Mouse (Mus musculus) embryo, embryonic 9.5 days (tissue): ENCODE measurements at regions not wholly inside any gene's neighbourhood (a gene's known extent, or its start where the extent isn't known, plus 50 kb on each side); places are given as distances from the start of the nearest gene placed in this dataset.
A peak's percentile ranks its signal among the peaks of the same experiment; 100 is the strongest.
"Not testable (repeated sequence)": the region's sequence is repeated elsewhere in the genome, so short reads cannot be mapped to it uniquely, and the experiment has no call there.

Source experiments
- DNase-seq: peaks from one replicate; pipeline ENCODE4 v3.0.0-alpha.2; 2017; ENCODE audit errors: extremely low spot score

DNA sequence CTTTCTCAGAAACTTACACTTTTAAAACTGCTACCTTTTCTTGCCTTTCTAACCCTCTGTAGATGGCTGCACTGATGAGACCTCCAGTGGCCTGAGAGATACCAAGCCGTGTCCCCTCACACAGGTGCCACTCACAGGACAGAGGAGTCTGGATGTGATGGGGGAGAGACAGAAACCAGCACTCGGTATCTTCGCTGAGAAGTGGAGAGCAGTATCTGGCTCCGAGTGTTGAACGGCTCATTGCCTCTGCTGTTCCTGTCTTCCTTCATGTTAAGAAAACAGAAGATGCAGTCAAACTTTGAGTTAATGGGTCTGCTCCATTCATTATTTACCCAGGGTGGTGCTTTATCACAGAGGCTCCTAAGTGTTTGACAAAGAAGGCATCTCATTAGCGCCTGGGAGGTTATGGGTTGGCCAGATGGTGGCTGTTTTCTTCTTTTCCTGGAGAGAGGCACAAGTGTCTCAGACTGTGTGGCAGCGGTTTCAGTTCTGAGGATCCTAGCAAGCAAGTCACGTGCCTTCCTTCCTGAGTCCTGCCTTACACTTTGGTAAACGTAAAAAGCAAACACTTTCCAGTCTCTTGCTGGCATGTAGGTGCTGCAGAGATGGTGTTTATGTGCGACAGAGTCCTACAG lies 248.6 kb downstream of the Sec16b start:
- DNase-seq, result peak; percentile 16

DNA sequence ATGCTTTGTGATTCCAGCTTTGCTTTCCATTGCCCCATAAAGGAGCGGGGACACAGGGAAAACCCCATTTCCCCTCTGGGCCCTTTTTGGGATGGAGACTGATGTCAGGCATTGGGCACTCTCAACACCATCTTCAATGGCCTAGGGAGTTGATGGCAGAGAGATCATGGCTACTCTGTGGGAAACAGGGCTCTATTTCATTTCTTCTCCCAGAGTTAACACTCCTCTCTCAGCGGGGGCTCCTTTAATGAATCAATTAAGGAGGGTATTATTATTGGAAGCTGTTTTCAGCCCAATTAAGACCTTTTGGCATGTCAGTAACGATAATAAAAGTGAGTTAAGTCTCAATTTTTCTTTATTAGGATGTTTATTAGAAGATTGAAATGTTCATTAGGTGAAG lies 250.4 kb downstream of the Sec16b start:
- DNase-seq, result no peak

DNA sequence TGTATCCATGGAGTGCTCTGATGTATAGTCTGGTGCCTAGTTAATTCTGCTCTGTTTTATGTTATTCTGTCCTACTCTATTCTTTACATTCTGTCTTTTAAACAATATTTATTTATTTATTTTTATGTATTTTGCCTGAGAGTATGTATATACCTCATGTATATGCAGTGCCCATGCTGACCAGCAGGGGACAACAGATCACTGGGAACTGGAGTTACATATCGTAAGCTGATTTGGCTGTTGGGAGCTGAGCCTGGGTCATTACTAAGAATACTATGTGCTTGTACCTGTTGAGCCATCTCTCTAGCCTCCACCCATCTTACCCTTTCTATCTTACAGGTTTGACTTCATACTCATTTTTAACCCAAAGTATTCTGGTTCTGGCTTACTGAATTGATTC lies 251.8 kb downstream of the Sec16b start:
- DNase-seq, result no peak

DNA sequence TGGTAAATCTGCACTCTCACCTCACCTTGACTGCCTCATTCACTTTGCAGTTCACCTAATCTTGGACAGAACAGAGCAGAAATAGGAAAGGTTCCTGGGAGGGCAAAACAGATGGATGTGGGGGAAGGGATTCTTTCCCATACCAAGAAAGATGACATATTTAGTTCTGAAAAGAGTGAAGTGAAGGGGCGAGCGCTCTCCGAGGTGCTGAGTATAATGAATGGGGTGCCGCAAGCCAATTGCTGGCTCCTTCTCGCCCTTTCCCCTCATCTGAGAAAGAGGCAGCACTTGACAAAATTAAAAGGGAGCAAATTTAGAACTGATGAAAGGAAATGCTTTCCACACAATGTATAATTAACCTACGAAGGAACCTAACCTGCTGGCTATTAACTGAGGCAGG lies 261.7 kb downstream of the Sec16b start:
- DNase-seq, result no peak

DNA sequence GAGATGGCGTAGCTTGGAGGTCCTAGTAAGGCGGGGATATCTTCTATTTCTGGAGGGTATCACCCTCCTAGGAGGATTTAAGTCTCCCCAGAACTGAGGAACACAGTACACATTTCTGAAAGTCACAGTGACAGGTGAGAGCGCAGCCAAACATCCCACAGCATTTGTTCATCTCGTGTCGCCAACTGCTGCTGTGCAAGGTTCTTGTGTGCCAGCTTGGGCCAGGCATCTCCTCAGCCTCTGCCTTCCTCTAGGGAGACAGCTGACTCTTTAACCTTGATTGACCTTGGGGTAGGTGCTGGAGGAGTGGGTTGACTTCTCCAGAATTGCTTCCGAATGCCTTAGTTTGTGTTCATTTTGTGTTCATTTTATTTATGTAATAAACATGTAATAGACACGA lies 291.2 kb downstream of the Sec16b start:
- no peak for DNase-seq

DNA sequence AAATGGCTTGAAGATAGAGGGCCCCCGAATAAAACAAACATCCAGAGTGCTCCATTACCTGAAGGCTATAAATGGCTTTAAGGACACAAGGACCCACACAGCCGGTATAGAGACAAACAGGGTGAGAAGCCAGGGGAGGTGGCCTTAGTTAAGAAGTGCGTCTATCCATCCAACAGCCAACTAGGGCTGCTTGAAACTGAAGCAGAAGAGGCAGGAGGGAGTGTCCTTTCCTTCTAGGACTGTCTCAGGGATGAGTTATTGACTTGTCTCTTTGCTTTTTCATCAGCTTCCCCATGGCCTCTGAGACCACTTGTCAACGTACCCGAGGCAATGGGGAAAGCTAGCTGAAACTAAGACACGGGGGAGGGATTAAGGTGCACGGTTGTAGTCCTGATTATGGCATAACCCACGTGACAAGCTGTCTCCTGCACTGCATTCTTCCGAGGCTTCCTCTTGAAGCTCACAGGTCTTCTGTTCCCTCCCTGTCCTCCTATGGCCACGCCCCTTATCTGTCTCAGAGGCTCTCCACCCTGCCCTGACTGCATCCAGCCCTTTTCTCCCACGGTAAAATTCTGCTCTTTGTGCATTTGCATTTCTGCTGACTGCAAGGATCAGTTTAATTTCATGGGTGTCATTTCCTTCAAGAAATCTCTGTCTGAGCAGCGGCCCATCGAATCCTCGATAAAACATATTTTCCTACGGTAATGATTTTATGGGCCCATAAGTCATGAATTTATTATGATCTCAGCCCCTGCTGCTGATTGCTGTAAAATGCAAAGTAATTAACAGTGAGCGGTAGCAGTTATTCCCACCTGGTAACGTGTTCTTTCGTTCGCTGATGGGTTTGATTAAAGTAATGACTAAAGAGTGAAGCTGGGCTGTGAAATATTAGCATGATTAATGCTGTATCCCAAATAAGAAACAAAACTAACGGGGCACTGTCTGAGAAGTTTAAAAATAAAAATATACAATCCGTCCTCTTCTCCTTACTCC lies 292.3 kb downstream of the Sec16b start:
- DNase-seq, result no peak

DNA sequence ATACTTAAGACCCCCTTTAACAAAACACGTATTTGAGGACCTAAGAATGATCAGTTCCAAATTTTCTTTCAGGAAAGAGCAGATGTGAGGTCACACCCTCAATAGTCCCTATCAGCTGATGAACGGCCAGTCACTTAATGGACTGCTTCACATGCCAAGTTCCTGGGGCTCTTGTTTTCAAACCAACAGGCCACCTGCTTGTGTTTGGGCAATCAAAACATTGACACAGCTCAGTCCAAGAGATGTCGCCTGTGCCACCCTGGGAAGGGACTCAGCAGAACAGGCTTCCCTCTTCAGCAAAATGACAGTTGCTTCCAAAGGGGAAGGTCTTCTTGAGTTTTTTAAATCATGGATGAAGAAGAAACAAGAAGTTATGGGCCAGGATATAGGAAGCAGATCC lies 294.6 kb downstream of the Sec16b start:
- no peak for DNase-seq

DNA sequence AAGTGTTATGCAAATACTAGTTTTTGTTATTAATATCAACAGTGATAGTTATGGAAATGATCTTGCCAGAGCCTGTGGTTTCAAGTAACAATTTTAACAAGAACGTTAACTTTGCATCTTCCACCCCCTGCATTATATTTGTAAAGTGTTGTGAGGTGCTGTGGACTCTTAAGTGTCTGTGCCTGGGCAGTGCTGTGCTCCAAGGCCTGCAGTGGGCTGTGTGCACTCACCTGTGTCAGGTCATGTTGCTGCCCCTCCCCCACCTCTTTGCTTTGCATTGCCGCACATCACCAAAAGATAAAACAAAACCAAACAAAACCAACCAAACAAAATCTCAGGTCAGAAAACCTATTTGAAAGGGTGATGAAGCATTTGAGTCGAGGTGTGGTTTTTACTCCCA lies 297.7 kb downstream of the Sec16b start:
- DNase-seq, result no peak

DNA sequence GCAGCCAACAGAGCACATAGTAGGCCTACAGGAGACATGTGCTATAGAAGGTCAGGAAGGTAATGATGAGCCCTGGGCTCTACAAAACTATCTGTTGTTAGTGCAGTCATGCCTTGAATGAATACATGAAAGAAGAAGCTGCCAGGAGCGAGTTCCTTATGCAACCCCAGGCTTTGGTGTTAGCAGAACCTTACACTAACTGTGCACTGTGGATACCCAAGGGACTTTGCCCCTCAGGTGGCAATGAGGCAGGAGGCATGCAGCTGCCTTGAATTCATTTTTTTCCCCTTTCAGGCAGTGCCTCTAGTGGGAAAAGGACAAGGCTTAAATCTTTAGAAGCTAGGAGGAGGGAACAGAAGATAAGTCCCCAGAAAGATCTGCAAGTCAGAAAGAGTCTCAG lies 299.8 kb downstream of the Sec16b start:
- no peak for DNase-seq

DNA sequence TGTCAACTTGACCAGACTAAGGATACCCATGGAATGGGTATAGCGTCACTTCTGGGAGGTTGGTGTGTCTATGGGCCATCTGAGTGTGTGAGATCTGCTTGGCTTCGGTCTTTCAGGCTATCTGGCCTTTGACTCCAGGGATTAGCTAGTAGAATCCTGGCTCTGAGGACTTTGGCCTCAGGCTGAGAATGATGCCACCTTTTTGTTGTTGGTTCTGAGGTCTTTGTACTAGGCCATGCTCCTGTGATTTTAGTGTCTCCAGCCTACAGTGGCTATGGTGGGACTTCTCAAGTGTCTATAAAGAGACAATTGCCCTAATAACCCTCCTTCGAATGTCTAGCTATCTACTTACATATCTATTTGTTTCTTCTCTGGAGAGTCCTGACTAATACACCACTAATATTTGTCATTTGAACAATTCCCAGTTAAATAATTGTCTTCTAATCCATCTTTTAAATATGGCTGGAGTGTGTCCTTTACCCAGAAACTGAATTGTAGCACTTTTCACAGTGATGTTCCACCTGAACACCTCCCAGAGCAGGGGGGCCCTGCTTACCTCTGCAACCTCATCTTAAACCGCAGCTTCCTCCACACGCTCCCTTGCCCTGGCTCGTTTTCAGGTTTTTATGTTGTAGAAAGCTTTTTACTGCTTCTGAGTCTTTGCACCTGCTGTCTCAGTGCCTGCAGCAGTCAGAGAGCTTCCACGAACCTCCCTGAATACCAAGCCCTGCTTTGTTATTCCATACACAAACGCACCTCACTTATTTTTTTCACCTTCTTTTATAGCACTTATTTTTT lies 303.3 kb downstream of the Sec16b start:
- DNase-seq, result no peak

DNA sequence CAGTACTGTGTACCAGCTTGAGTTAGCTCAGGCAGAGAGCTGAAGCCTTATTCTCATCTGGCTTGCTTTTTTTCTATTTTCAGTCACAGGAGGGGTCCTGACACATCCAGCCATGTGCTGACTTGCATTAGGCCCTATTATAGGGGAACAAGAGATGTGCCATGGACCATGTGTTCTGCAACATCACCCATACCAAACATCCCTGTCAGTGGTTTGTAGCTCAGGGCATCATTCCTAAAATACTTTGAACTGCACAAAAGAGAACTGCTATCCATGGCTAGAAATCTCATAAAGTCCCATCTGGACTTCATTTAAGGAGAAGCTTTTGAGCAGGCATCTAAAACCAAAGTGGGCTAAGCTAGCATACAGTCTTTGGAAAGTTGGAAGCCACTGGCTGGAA lies 304.1 kb downstream of the Sec16b start:
- no peak for DNase-seq

DNA sequence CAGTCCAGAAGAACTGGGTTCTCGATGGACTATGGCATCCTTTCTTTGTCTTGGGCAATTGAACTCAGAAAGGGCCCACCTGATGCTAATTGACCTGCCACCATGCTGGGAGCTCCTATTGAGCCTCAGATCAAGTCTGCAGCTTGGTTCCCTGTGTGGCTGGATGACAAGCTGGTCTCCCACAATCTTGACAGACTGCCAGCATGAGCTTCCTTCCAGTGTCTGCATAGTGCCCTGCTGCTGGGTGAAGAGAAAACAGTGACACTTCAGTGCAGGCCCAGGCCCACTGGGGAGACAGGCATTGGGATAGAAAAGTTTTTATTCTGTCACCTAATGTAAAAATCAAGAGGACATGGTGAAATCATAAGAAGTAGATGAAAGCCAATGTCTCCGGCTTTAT lies 321.4 kb downstream of the Sec16b start:
- DNase-seq, result no peak

DNA sequence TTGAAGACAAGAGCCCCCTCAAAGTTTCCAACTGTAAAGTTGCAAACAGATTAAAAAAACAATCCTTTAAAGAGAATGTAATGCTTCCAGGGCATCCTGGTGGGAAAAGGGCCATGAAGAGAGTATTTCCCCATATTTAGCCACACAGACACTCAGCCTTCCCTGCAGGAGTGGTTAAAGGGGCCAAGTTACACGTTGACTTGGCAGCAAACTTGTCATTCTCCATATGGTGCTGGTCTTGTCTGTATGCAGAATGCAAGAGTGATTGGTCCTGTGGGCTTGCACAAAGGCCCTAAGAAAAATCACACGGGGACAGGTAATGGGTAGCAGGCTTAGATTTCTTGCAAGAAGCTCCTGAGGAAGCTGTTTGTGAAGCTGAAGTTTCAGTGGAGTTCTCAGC lies 325.0 kb downstream of the Sec16b start:
- DNase-seq, result no peak

DNA sequence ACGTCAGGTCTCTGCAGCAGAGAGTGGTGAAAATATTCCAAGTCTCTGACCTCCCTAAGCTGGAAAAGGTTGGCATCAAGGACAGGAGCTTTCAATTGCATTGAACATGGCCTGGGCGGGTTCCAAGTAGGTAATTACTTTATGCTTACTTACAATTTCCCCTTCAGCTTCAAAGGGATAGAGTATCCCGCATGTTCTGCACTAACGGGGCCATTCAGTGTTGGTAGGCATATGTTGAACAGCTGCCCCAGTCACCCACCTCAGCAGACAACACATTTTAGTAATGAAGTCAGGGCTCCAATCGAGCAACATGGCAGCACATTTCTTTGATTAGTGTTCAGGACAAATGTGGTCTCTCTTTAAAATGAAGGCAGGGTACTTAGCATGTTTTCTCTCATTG lies 366.2 kb downstream of the Sec16b start:
- DNase-seq, result no peak

DNA sequence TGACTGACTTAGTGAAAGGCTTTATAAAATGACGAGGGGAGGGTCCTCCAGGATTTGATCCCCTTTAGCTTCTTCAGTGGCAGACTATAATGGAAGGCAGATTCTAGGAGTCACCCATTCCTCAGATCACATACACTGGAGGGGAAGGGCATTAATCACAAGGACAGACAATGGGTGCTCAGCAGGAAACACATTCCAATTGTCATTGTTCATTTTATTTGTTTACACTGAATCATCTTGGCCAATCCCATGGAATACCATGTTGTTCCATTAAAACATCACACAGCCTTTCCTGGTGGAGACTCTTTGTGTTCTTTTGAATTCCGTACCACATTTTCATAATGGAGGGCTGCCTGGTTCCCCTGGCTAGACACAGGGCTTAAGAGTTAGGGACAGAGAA lies 368.5 kb downstream of the Sec16b start:
- DNase-seq, result no peak

DNA sequence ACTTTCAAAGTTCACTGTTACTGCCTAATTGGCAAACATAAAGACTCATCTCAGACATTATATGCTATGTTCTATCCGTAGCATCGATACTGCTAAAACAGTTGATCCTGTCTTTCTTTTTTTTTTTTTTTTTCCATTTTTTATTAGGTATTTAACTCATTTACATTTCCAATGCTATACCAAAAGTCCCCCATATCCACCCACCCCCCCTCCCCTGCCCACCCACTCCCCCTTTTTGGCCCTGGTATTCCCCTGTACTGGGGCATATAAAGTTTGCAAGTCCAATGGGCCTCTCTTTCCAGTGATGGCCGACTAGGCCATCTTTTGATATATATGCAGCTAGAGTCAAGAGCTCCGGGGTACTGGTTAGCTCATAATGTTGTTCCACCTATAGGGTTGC lies 370.6 kb downstream of the Sec16b start:
- not testable (repeated sequence) for DNase-seq

DNA sequence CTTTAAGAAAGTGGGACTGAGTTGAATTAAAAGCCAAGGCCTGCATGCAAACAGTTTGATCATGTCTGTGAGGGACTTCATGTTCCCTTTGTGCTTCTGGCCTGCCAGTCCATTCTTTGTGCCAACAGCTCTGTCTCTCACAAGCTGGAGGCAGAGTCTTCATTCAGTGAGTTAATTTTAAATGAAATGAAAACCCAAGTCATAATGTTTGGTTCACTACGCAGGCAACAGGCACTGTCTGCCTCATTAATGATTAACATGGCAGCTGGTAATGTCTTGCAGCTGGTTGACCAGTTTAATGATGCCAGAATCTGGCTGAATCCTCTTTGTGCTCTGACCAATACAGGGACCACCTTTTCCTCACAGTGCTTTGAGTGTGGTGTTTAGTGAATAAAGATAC lies 380.6 kb downstream of the Sec16b start:
- DNase-seq, result no peak

DNA sequence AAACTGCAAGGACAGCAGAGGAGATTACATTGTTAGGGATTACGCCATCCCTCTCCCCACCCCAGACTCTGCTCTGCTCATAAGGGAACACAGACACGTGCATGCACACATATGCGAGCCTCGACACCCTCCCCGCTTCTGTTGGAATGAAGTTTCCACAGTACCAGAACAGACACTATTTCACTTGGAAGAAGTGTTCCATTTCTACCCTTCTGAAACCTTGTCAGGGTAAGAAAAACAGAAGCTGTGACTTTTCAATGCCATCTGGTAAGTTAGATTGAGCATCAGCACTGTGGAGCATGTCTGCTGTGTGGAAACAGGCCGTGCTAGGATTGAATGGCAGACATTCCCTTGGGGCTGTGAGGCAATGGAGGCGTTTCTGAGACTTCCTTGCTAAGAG lies 382.0 kb downstream of the Sec16b start:
- no peak for DNase-seq

DNA sequence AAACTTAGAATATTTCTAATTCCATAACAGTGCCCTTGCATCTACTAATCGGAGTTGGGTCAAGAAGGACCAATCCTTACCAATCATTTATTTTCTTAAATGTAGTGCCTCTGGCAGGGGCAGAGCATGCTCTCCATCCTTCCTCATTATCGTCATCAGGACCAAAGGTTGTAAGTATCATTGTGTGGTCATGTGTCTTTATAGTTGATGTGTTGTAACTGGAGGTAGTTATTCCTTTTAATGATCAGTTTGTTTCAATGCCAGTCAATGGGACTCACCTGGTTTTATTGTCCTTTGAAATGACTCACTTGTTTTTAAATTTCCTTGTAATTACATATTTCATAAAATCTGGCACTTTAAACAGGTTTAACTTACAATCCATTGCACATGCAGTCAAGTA lies 399.6 kb downstream of the Sec16b start:
- DNase-seq, result no peak

DNA sequence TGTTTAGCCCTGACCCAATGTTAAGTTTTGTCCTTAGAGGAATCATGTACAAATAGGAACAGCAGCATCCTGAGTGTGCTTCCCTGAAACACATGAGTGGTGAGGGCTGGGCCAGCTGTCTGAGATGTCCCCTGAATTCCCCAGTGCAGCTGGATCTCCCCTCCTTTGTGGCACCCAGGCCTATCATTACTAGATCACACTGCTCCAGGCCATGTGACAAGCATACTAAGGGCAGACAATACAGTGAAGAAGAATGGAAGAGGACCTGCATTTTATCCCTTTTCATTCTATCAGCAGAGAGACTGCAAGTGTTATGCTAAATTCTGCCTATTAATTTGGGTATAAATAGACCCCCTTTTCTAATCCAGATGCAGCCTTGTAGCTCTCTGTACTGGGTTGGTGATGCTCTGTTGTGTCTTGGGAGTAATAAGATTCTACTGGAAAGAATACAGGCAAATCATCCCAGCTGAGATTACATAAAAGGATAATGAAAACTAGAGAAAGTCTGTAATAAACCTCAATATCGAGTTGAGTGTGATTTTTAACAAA lies 418.3 kb downstream of the Brinp2 start:
- DNase-seq, result no peak

DNA sequence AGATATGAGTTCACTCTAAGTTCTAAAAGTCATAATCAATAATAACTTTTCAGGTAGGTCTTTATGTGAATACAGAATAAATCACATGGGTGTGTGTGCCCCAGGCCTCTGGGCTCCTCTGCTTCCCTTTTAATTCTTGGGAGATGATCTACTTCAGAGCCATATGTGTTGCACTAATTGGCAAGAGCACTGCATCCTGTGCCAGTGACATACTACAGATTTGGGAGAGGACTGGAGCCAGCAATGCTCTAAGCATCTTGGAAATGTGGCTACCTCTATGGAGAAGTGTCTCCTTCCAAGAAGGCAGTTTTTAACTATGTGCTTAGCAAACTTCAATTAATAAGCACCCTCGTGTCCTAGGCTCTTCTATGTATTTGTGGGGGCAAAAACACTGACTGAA lies 416.6 kb downstream of the Brinp2 start:
- no peak for DNase-seq

DNA sequence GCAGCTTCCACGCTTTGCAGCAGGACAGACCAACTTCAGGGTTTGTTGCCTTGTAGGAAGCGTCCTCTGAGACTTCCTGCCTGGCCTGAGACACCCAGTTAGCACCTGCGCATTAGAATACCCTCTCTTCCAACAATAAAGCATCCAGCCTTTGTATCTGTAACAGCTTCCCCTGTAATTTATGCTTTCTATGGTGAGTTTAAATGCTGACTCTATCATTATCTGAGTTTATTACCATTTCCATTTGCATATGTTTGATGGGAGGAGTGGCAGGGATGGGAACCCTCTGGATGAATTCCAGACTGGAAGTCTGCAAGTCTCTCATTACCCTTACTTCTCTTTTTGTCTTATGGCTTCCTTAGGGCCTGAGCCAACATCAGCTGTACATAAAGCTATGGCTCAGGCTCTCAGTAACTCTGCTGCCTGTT lies 415.8 kb downstream of the Brinp2 start:
- no peak for DNase-seq
